Mouse (Mus musculus) embryonic facial prominence, embryonic 14.5 days (tissue): ENCODE measurements around the gene 2510009E07Rik. TPM values are rescaled to one million over a fixed set of nuclear protein-coding genes. Genes with fewer than 3 reads are reported as not detected.

Experiments
- ATAC-seq: fragments of 200-750 bp; cut with Nextera tagmentation; 2 replicates; pipeline ENCODE4 v1.8.0; 2017; ENCODE audit warnings: low read depth, moderate number of reproducible peaks, moderate TSS enrichment
- DNase-seq: peaks from one replicate; pipeline ENCODE4 v3.0.0-alpha.2; 2015; ENCODE audit warnings: low spot score
- H3K27ac ChIP-seq: fragments of 300-500 bp; sonication (generic); replicated peaks from 2 replicates; pipeline ENCODE4 v1.5.1; 2014; ENCODE audit warnings: low read depth, mild to moderate bottlenecking, low read length, moderate library complexity
- H3K27me3 ChIP-seq: fragments of 300-500 bp; sonication (generic); replicated peaks from 2 replicates; pipeline ENCODE4 v1.6.1; 2014; ENCODE audit warnings: low read length; ENCODE audit not compliant: control insufficient read depth, insufficient read depth
- H3K36me3 ChIP-seq: fragments of 300-500 bp; sonication (generic); 2 replicates; pipeline ENCODE4 v1.6.1; 2014; ENCODE audit warnings: low read length, mixed read lengths; ENCODE audit not compliant: control insufficient read depth, insufficient read depth
- H3K4me1 ChIP-seq: fragments of 300-500 bp; sonication (generic); 2 replicates; pipeline ENCODE4 v1.6.1; 2014; ENCODE audit warnings: antibody characterized with exemption, low read length; ENCODE audit not compliant: control insufficient read depth, insufficient read depth
- H3K4me2 ChIP-seq: fragments of 300-500 bp; sonication (generic); 2 replicates; pipeline ENCODE4 v1.6.1; 2014; ENCODE audit warnings: low read depth, mild to moderate bottlenecking, low read length, moderate library complexity, mixed read lengths
- H3K4me3 ChIP-seq: fragments of 300-500 bp; sonication (generic); 2 replicates; pipeline ENCODE4 v1.5.1; 2014; ENCODE audit warnings: low read depth, mild to moderate bottlenecking, low read length
- H3K9ac ChIP-seq: fragments of 300-500 bp; sonication (generic); 2 replicates; pipeline ENCODE4 v1.6.1; 2014; ENCODE audit warnings: low read depth, mild to moderate bottlenecking, low read length, moderate library complexity, mixed read lengths
- H3K9me3 ChIP-seq: fragments of 300-500 bp; sonication (generic); 2 replicates; pipeline ENCODE4 v1.6.1; 2016; ENCODE audit warnings: low read length; ENCODE audit not compliant: control insufficient read depth
- WGBS: fragments of 180-500 bp; shearing (Covaris S2); extraction: QIAGEN DNeasy Blood & Tissue Kit; methylation state at CpG from one replicate; pipeline ENCODE4 v1.1.7; 2014; 5-methylcytosine and 5-hydroxymethylcytosine counted together
- polyA plus RNA-seq: library from polyadenylated mRNA; unstranded; fragments of >200 nt; fragmentation: Nextera tagmentation; extraction: Ambion mirVana; gene quantifications from 2 replicates; pipeline ENCODE4 v1.2.1, GENCODE M21; 2014

2510009E07Rik gene
- polyA plus RNA-seq, 1 experiment from 2014 or later = 22.9 TPM

- Histone ChIP-seq H3K4me3 (no peak overlapping the region), H3K9me3 (no peaks in the 10 kb centered on the region), H3K27ac (no peak overlapping the region), H3K4me1 (peaks cover 10% of the 10 kb centered on the region), H3K27me3 (no peaks in the 10 kb centered on the region), H3K36me3 (peaks cover 13% of the 10 kb centered on the region), H3K4me2 (no peak overlapping the region), H3K9ac (no peak overlapping the region)
- WGBS = 67% methylated on average over 3 of the region's 3 CpGs
- no peak for DNase-seq
- no peak for ATAC-seq
Measured at GRCm38 (mm10) chr16:21646496-21646895, 48.0 kb downstream of the 2510009E07Rik start.

DNA sequence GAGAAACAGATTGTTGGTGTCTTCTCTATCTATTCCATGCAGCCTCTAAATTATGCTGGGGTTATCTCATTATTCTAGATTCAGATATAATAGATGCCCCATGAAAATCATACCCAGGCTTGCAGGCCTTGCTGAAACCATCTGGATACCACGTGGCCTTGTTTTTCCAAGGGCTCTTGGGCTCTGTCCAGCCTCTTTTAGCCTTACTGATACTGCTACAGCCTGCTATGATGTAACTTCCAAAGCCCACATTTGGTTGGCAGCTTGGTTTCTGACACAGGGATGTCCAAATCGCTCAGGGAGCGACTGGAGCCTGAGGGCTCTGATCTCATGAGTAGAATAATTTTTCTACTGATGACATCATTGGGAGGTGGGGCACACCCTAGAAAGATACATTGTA is 48.5 kb downstream of the 2510009E07Rik start:
- Histone ChIP-seq H3K27me3 (no peaks in the 10 kb centered on the region), H3K36me3 (peaks cover 13% of the 10 kb centered on the region), H3K4me1 (peaks cover 10% of the 10 kb centered on the region), H3K9me3 (no peaks in the 10 kb centered on the region), H3K4me2 (no peak overlapping the region), H3K9ac (no peak overlapping the region), H3K4me3 (no peak overlapping the region), H3K27ac (no peak overlapping the region)
- no peak for ATAC-seq
- 60% methylated on average over 3 of the region's 3 CpGs for WGBS
- no peak for DNase-seq

GRCm38 (mm10) chr16:21644574-21644973 is 49.9 kb downstream of the 2510009E07Rik start:
- DNase-seq (no peak), ATAC-seq (no peak)
- no peak overlapping the region for H3K4me3 ChIP-seq
- WGBS = 71% methylated on average over 3 of the region's 3 CpGs
- H3K4me1 ChIP-seq = peaks cover 10% of the 10 kb centered on the region
- no peaks in the 10 kb centered on the region for H3K27me3 ChIP-seq
- H3K9me3 ChIP-seq = no peaks in the 10 kb centered on the region
- peaks cover 13% of the 10 kb centered on the region for H3K36me3 ChIP-seq
- 0 out of 2 replicates have a peak overlapping the region, but pooled peaks have one; percentile 16 for H3K4me2 ChIP-seq
- H3K9ac ChIP-seq = no peak overlapping the region
- peak overlapping the region; percentile 65 for H3K27ac ChIP-seq

DNA sequence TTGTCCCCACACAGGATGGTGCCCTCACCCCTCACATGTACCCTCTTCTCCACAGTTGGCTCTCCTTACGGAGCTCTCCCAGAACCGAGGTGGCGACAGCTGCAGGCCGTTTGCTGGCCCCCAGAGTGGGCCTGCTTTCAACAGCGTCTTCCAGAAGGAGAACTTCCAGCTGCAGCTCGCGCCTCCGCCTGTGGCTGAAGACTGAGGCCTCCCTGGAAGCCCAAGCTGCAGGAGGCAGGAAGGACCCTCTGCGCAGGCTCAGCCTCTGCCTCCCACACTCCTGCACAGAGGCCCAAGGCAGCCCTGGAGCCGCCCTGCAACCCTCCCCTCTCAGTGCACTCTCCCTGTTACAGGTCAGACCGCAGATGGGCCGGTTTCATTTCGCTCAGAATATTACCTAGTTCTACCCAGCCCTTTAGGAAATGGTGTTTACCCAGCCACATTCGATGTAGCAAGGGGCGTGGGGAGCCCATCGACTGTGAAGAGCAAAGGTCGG is 50.4 kb downstream of the 2510009E07Rik start:
- Histone ChIP-seq H3K27ac (peak overlapping the region; percentile 65), H3K9me3 (no peaks in the 10 kb centered on the region), H3K9ac (peak overlapping the region; percentile 39), H3K4me1 (peaks cover 10% of the 10 kb centered on the region), H3K4me2 (peak overlapping the region; percentile 16; the same call in 1 of the 2 replicates), H3K4me3 (no peak overlapping the region), H3K36me3 (peaks cover 13% of the 10 kb centered on the region), H3K27me3 (no peaks in the 10 kb centered on the region)
- ATAC-seq = peak; percentile 75
- DNase-seq = peak; percentile 74
- 25% methylated on average over 15 of the region's 17 CpGs for WGBS

- peaks cover 10% of the 10 kb centered on the region for H3K4me1 ChIP-seq
- whole genome bisulfite sequencing = 65% methylated on average over 2 of the region's 2 CpGs
- H3K9ac ChIP-seq = peak overlapping the region; percentile 39
- DNase-seq (no peak), ATAC-seq (no peak; the same call in 1 of the 2 replicates)
- H3K4me2 ChIP-seq = peak overlapping the region; percentile 16; the same call in 1 of the 2 replicates
- H3K36me3 ChIP-seq = peaks cover 13% of the 10 kb centered on the region
- no peaks in the 10 kb centered on the region for H3K27me3 ChIP-seq
- peak overlapping the region; percentile 65 for H3K27ac ChIP-seq
- no peaks in the 10 kb centered on the region for H3K9me3 ChIP-seq
- no peak overlapping the region for H3K4me3 ChIP-seq
Measured at GRCm38 (mm10) chr16:21643621-21644041, 50.8 kb downstream of the 2510009E07Rik start.

- H3K9ac ChIP-seq = no peak overlapping the region
Measured at GRCm38 (mm10) chr16:21642906-21643305, 51.6 kb downstream of the 2510009E07Rik start.

DNA sequence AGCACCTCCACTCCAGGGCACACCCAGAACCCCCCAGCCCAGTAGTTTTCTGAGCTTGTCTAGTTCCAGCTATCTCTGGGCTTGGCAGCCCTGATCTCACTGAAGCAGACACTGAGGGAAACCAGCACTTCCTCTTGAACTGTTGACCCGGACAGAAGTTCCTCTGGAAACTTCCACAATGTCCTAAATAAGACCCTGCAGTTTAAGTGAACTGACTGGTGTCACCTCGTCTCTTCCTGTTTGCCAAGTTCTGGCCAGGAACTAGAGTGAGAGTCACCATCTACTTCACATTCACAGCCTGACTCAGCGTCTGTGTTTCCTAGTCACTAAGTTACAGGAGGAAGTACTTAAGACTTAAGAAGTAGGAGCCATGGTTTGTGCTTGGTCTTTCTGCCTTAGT is 52.5 kb downstream of the 2510009E07Rik start:
- H3K4me3 ChIP-seq = no peak overlapping the region
- H3K36me3 ChIP-seq = peaks cover under 1% of the 10 kb centered on the region; the same call in 1 of the 2 replicates
- H3K27me3 ChIP-seq = no peaks in the 10 kb centered on the region
- DNase-seq = peak; percentile 28
- ATAC-seq = no peak
- peaks cover 10% of the 10 kb centered on the region for H3K4me1 ChIP-seq
- H3K9ac ChIP-seq = no peak overlapping the region
- 80% methylated on average over 3 of the region's 3 CpGs for WGBS
- H3K9me3 ChIP-seq = no peaks in the 10 kb centered on the region
- no peak overlapping the region for H3K4me2 ChIP-seq
- no peak overlapping the region for H3K27ac ChIP-seq

More at GRCm38 (mm10) chr16:21642906-21643305, 51.6 kb downstream of the 2510009E07Rik start:
- Histone ChIP-seq H3K27me3 (no peaks in the 10 kb centered on the region), H3K27ac (no peak overlapping the region), H3K4me1 (peaks cover 10% of the 10 kb centered on the region), H3K9me3 (no peaks in the 10 kb centered on the region), H3K4me3 (no peak overlapping the region), H3K4me2 (no peak overlapping the region), H3K36me3 (peaks cover 8% of the 10 kb centered on the region; the same call in 1 of the 2 replicates)
- DNase-seq = no peak
- 89% methylated on average over 4 of the region's 5 CpGs for WGBS
- no peak for ATAC-seq

DNA sequence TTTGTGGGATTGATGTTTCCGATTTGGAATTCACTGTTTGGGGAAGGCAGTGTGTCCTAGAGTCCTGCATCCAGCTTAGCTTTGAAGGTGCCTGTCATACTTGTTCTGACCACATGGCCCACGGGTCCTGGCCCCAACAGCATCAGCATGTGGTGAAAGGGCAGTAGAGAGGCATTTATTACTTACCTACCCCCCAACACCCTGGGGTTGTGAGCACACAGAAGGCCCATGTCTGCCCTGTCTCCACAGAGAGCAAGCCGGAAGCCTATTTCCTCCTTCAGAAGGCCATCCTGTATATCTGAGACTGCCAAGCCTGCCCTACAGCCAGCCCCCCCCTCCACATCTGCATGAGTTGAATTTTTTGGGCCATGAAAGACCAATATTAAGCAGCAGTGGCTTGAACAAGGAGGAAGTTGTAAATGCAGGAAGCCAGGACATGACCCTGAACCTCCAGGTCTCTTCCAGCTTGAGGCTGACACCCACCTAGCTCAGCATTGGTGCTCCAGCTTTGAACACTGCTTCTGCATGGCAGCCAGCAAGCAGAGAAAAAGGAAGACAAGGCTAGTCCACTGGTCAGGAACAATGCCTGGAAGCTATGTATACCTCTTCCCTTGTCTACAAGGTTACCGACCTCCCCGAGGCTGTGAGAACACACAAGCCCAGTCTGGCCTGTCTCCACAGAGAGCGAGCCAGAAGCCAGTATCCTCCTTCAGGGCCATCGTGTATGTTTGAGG is 53.5 kb downstream of the 2510009E07Rik start:
- no peaks in the 10 kb centered on the region for H3K27me3 ChIP-seq
- H3K4me1 ChIP-seq = peaks cover 10% of the 10 kb centered on the region
- no peak for ATAC-seq
- DNase-seq = no peak
- H3K36me3 ChIP-seq = no peaks in the 10 kb centered on the region
- no peak overlapping the region for H3K27ac ChIP-seq
- H3K4me2 ChIP-seq = no peak overlapping the region
- no peak overlapping the region for H3K9ac ChIP-seq
- no peak overlapping the region for H3K4me3 ChIP-seq
- WGBS = 79% methylated on average over 7 of the region's 7 CpGs
- H3K9me3 ChIP-seq = no peaks in the 10 kb centered on the region
